Mouse (Mus musculus) kidney, embryonic 14.5 days (tissue): ENCODE data around the gene Gm14139. TPM values are rescaled to one million over a fixed set of nuclear protein-coding genes. Genes with fewer than 3 reads are reported as not detected.
"Not testable (repeated sequence)": the region's sequence is repeated elsewhere in the genome, so short reads cannot be mapped to it uniquely, and the experiment has no call there.

ENCODE experiments used
- ATAC-seq: fragments of 200-750 bp; cut with Nextera tagmentation; 2 replicates; pipeline ENCODE4 v1.8.0; 2017; ENCODE audit warnings: moderate number of reproducible peaks, mild to moderate bottlenecking, moderate TSS enrichment, moderate library complexity; ENCODE audit not compliant: low FRiP score, low TSS enrichment
- H3K27ac ChIP-seq: fragments of 300-500 bp; sonication (generic); 2 replicates; pipeline ENCODE4 v1.5.1; 2014; ENCODE audit warnings: low read depth, mild to moderate bottlenecking, low read length, moderate library complexity, mixed read lengths
- H3K27me3 ChIP-seq: fragments of 300-500 bp; sonication (generic); 2 replicates; pipeline ENCODE4 v1.6.1; 2014; ENCODE audit warnings: mild to moderate bottlenecking, low read length; ENCODE audit not compliant: control insufficient read depth, insufficient read depth
- H3K36me3 ChIP-seq: fragments of 300-500 bp; sonication (generic); 2 replicates; pipeline ENCODE4 v1.6.1; 2014; ENCODE audit warnings: low read length, mixed read lengths; ENCODE audit not compliant: control insufficient read depth, insufficient read depth
- H3K4me1 ChIP-seq: fragments of 300-500 bp; sonication (generic); 2 replicates; pipeline ENCODE4 v1.6.1; 2014; ENCODE audit warnings: low read length, mixed read lengths; ENCODE audit not compliant: control insufficient read depth, insufficient read depth
- H3K4me2 ChIP-seq: fragments of 300-500 bp; sonication (generic); replicated peaks from 2 replicates; pipeline ENCODE4 v1.6.1; 2014; ENCODE audit warnings: low read depth, mild to moderate bottlenecking, low read length
- H3K4me3 ChIP-seq: fragments of 300-500 bp; sonication (generic); 2 replicates; pipeline ENCODE4 v1.5.1; 2014; ENCODE audit warnings: mild to moderate bottlenecking, low read length
- H3K9ac ChIP-seq: fragments of 300-500 bp; sonication (generic); 2 replicates; pipeline ENCODE4 v1.6.1; 2014; ENCODE audit warnings: low read depth, mild to moderate bottlenecking, low read length, moderate library complexity
- H3K9me3 ChIP-seq: fragments of 300-500 bp; sonication (generic); 2 replicates; pipeline ENCODE4 v1.6.1; 2016; ENCODE audit warnings: low read length; ENCODE audit not compliant: control insufficient read depth
- WGBS: fragments of 180-500 bp; shearing (Covaris S2); extraction: QIAGEN DNeasy Blood & Tissue Kit; methylation state at CpG from one replicate; pipeline ENCODE4 v1.1.7; 2014; 5-methylcytosine and 5-hydroxymethylcytosine counted together
- polyA plus RNA-seq: library from polyadenylated mRNA; unstranded; fragments of >200 nt; fragmentation: Nextera tagmentation; extraction: Ambion mirVana; gene quantifications from 2 replicates; pipeline ENCODE4 v1.2.1, GENCODE M21; 2014

Gm14139 gene
- polyA plus RNA-seq: not detected in 2 replicates

DNA sequence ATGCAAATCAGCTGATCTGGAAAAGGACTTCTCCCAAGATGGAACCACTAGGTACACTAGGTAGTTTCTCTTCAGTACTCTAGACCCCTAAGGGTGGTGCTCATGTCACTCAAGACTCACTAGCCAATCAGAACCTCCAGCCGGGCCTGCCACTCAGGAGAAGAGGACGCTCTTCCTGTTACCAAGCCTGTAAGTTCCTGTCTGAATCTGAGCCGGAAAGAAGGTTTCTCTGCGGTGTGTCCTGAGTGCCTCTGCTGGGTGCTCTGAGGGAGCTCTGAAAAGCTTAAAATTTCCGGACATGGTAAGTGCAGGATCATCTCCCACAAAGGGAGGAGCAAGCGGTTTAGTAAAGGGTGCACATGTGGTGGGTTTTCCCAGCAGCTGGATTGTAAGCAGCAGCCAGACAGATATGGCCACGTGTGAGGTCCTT lies at the start of gene Gm14139:
Gene Gm14139, plus strand, starts transcription at position 186 of the 430 bp plus-strand sequence.
- not testable (repeated sequence) for H3K9me3 ChIP-seq, H3K4me1 ChIP-seq, H3K27ac ChIP-seq, H3K4me2 ChIP-seq, H3K27me3 ChIP-seq, H3K4me3 ChIP-seq, ATAC-seq, H3K36me3 ChIP-seq, H3K9ac ChIP-seq
- WGBS: 76% methylated on average over 7 of the region's 7 CpGs

- H3K4me1 ChIP-seq, H3K27ac ChIP-seq, ATAC-seq, H3K4me3 ChIP-seq, H3K4me2 ChIP-seq, H3K9ac ChIP-seq, H3K9me3 ChIP-seq, H3K27me3 ChIP-seq, H3K36me3 ChIP-seq: not testable (repeated sequence)
- 95% methylated on average over 1 of the region's 1 CpGs for WGBS
Measured at GRCm38 (mm10) chr2:150132002-150132401, 49.6 kb upstream of the Gm14139 start.

DNA sequence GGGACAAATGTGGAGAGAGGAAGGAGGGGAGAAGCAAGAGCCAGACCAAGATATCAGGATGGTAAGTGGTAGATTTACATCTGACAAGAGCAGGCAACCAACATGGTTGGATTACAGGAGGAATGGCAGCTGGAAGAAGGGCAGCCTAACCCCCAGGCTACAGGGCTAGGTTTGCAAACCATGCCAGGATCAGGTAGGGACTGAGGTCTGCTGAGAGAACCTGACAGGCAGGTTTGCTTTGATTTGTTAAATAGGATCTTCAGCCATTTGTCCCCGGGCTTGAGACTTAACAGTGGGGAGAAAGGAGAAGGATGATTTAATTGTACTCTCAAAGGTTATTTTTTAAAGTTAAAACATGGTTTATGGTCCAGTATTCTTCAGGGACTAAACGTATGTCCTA lies 48.8 kb upstream of the Gm14139 start:
- Histone ChIP-seq H3K4me2 (no peak overlapping the region), H3K4me3 (no peak overlapping the region), H3K9ac (no peak overlapping the region), H3K27ac (no peak overlapping the region), H3K9me3 (peaks cover 5% of the 10 kb centered on the region), H3K36me3 (0 out of 2 replicates have a peak, but pooled peaks cover 4% of the 10 kb centered on the region), H3K27me3 (no peaks in the 10 kb centered on the region), H3K4me1 (peaks cover 4% of the 10 kb centered on the region; the same call in 1 of the 2 replicates)
- 80% methylated on average over 2 of the region's 2 CpGs for WGBS
- no peak for ATAC-seq

DNA sequence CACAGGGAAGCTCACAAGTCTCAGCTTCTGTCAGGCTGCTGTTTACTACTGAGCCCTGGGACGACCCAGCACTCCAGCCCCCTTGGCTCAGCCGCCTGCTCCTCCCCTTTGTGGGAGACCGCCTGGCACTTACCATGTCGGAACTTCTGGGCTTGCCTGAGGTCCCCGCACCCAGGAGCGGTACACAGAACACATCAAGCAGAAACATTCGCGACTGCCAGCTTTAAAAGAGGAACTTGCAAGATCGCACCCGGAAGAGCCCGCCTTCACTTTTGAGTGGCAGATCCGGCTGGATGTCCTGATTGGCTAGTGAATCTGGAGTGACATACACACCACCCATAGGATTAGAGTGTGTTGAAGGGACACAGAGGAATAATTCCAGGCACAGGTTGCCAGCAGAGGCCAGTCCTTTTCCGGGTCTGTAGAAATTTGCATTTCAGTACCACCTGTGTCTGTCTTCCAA lies 45.1 kb upstream of the Gm14139 start, which contains the start of gene Zfp120:
Gene Zfp120, minus strand, starts transcription at position 274 of the 463 bp plus-strand sequence.
- Histone ChIP-seq H3K9me3 (no peaks in the 10 kb centered on the region), H3K36me3 (0 out of 2 replicates have a peak, but pooled peaks cover 4% of the 10 kb centered on the region), H3K9ac (peak within 1 kb of the TSS; percentile 75), H3K27me3 (no peaks in the 10 kb centered on the region), H3K4me1 (peaks cover 4% of the 10 kb centered on the region; the same call in 1 of the 2 replicates), H3K4me2 (peak within 1 kb of the TSS; percentile 57), H3K27ac (peak within 1 kb of the TSS; percentile 71), H3K4me3 (peak within 1 kb of the TSS; percentile 77)
- peak; percentile 100 for ATAC-seq
- WGBS: under 1% methylated on average over 13 of the region's 13 CpGs

- no peak overlapping the region for H3K4me3 ChIP-seq
- H3K4me1 ChIP-seq: no peaks in the 10 kb centered on the region
- no peak overlapping the region for H3K4me2 ChIP-seq
- H3K9me3 ChIP-seq: no peaks in the 10 kb centered on the region
- H3K27me3 ChIP-seq: no peaks in the 10 kb centered on the region
- H3K36me3 ChIP-seq: no peaks in the 10 kb centered on the region
- no peak for ATAC-seq
- H3K27ac ChIP-seq: no peak overlapping the region
- no peak overlapping the region for H3K9ac ChIP-seq
Measured at GRCm38 (mm10) chr2:150166703-150167102, 14.9 kb upstream of the Gm14139 start.

- Histone ChIP-seq H3K27ac (no peak overlapping the region), H3K4me3 (no peak overlapping the region), H3K27me3 (no peaks in the 10 kb centered on the region), H3K9me3 (no peaks in the 10 kb centered on the region; the same call in 1 of the 2 replicates), H3K36me3 (no peaks in the 10 kb centered on the region), H3K4me1 (no peaks in the 10 kb centered on the region), H3K4me2 (no peak overlapping the region), H3K9ac (no peak overlapping the region)
- no peak for ATAC-seq
Measured at GRCm38 (mm10) chr2:150173833-150174232, 7.7 kb upstream of the Gm14139 start.

GRCm38 (mm10) chr2:150179579-150179978 lies 2.0 kb upstream of the Gm14139 start, which contains the start of gene Gm10770:
Gm10770 (minus strand) TSS chr2:150179679.
- H3K27ac ChIP-seq, H3K4me2 ChIP-seq, H3K4me3 ChIP-seq, H3K36me3 ChIP-seq, H3K9ac ChIP-seq, ATAC-seq, H3K4me1 ChIP-seq, H3K27me3 ChIP-seq, H3K9me3 ChIP-seq: not testable (repeated sequence)
- WGBS: 88% methylated on average over 4 of the region's 4 CpGs

GRCm38 (mm10) chr2:150181046-150181445 lies 509 bp upstream of the Gm14139 start:
- not testable (repeated sequence) for H3K4me1 ChIP-seq, H3K9ac ChIP-seq, H3K27ac ChIP-seq, H3K9me3 ChIP-seq, H3K27me3 ChIP-seq, H3K36me3 ChIP-seq, ATAC-seq, H3K4me3 ChIP-seq, H3K4me2 ChIP-seq

DNA sequence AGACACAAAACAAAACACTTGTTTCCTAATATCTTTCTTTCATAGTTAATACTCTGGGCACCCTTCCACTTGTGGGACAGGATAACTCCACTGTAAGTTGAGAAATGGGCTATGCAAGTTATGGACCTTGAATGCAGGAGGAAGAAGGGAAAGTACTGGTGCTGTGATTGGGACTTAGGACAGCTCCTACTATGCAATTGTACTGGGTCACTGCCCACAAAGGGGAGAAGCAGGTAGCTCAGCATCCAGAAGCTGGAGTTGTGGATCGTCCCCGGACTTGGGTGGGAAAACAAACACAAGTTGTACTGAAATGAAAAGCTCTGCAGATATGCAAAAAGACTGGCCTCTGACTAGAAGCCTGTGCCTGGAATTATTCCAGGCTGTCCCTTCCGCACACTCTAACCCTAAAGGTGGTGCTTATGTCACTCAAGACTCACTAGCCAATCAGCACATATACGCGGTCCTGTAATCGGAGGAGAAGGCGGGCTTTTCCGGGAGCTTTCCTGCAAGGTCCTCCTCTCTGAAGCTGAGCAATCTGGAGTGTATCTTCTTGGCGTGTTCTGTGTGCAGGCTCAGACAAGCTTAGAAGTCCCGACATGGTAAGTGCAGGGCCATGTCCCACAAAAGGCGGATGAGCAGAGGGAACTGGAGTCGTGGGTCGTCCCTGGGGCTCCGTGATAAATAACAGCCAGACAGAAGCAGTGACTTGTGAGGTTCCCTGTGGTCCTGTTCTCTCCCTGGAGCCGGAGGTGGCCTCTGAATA lies 36.2 kb downstream of the Gm14139 start, which contains the start of gene Zfp937:
Gene Zfp937, plus strand, starts transcription at position 474 of the 763 bp plus-strand sequence.
- peak; percentile 100 for ATAC-seq
- H3K27me3 ChIP-seq, H3K36me3 ChIP-seq, H3K9me3 ChIP-seq, H3K4me1 ChIP-seq: not testable (repeated sequence)
- H3K9ac ChIP-seq: peak within 1 kb of the TSS; percentile 50; the same call in 1 of the 2 replicates
- 0% methylated on average over 15 of the region's 15 CpGs for WGBS
- H3K4me3 ChIP-seq: peak within 1 kb of the TSS; percentile 37
- H3K4me2 ChIP-seq: peak within 1 kb of the TSS; percentile 39
- peak within 1 kb of the TSS; percentile 62; the same call in 1 of the 2 replicates for H3K27ac ChIP-seq
